Mouse (Mus musculus) heart, postnatal 0 days (tissue): ENCODE data around the gene Zcchc3.

ENCODE experiments used
- CTCF ChIP-seq: IDR thresholded peaks from 2 replicates; pipeline ENCODE4 v1.5.1; 2016; ENCODE audit warnings: antibody characterized with exemption, control low read depth, low read depth
- EP300 ChIP-seq: IDR thresholded peaks from 2 replicates; pipeline ENCODE4 v1.6.1; 2016; ENCODE audit warnings: antibody characterized with exemption, low read depth

- TF ChIP-seq EP300 (no peak), CTCF (no peak)
Observed at GRCm38 (mm10) chr2:152411471-152411870, 3.4 kb downstream of the Zcchc3 start.
